Mouse (Mus musculus): Measurements from ENCODE around the gene Sh3pxd2a. TPM values are rescaled to one million over a fixed set of nuclear protein-coding genes. Genes with fewer than 3 reads are reported as not detected.

Sh3pxd2a gene
- polyA plus RNA-seq, 1 experiment = 150 TPM

- no peak for TF ChIP-seq CTCF (IDR thresholded peaks at IDR 0.05; ENCODE audit: borderline replicate concordance, insufficient read depth, low read length)
- TF ChIP-seq POLR2A (IDR thresholded peaks at IDR 0.05; ENCODE audit: low read depth, low read length) = no peak
- Histone ChIP-seq H3K4me1 (ENCODE audit: control insufficient read depth, insufficient read depth, low read length) (no peaks in the 10 kb centered on the region), H3K27ac (ENCODE audit: insufficient read depth, low read length) (no peak overlapping the region), H3K4me3 (ENCODE audit: insufficient read depth, low read length) (no peak overlapping the region)
These were observed 92.2 kb downstream of the Sh3pxd2a start for GRCm38 (mm10) chr19:47372044-47372443.

DNA sequence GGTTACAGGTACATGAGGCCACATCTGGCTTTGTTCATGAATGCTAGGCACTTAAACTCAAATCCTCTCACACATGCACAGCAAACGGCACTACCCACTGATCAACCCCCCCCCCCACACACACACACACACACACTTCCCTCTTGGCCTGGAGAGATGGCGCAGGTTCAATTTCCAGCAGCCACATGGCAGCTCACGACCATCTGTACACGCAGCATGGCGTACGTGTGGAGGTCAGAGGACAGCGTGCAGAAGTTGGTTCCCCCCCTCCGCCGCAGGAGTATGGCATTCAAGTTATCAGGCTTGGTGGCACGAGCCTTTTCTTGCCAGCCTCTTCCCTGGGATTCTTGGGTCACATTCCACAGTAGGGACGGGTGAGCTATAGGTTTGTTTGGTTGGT, 92.7 kb downstream of the Sh3pxd2a start:
- TF ChIP-seq CTCF (IDR thresholded peaks at IDR 0.05; ENCODE audit: borderline replicate concordance, insufficient read depth, low read length) = no peak
- no peak for TF ChIP-seq POLR2A (IDR thresholded peaks at IDR 0.05; ENCODE audit: low read depth, low read length)
- no peak overlapping the region for H3K4me3 ChIP-seq (ENCODE audit: insufficient read depth, low read length)
- H3K27ac ChIP-seq (ENCODE audit: insufficient read depth, low read length) = no peak overlapping the region
- no peaks in the 10 kb centered on the region for H3K4me1 ChIP-seq (ENCODE audit: control insufficient read depth, insufficient read depth, low read length)

DNA sequence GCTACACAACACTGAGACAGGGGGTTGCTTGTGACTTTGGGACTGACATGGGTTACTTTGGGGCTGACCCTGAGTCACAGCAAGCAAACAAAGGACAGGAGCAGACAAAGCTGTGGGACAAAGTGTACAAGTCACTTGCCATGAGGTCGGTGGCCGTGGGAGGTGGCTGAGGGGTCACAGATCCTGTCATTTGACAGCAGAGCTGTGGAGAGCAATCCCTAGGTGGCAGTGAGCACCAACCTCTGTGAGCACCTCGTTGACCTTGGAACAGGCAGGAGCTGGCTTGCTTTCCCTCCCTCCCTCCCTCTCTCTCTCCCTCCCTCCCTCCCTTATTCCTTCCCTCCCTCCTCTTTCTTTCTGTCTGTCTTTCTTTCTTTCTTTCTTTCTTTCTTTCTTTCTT, 95.2 kb downstream of the Sh3pxd2a start:
- no peak overlapping the region for H3K4me3 ChIP-seq (ENCODE audit: insufficient read depth, low read length)
- TF ChIP-seq CTCF (IDR thresholded peaks at IDR 0.05; ENCODE audit: borderline replicate concordance, insufficient read depth, low read length) = no peak
- no peak for TF ChIP-seq POLR2A (IDR thresholded peaks at IDR 0.05; ENCODE audit: low read depth, low read length)
- no peak overlapping the region for H3K27ac ChIP-seq (ENCODE audit: insufficient read depth, low read length)
- no peaks in the 10 kb centered on the region for H3K4me1 ChIP-seq (ENCODE audit: control insufficient read depth, insufficient read depth, low read length)

- no peak overlapping the region for H3K4me3 ChIP-seq (ENCODE audit: insufficient read depth, low read length)
- TF ChIP-seq POLR2A (IDR thresholded peaks at IDR 0.05; ENCODE audit: low read depth, low read length) (no peak), CTCF (IDR thresholded peaks at IDR 0.05; ENCODE audit: borderline replicate concordance, insufficient read depth, low read length) (no peak)
- H3K4me1 ChIP-seq (ENCODE audit: control insufficient read depth, insufficient read depth, low read length) = no peaks in the 10 kb centered on the region
- no peak overlapping the region for H3K27ac ChIP-seq (ENCODE audit: insufficient read depth, low read length)
These were observed 96.8 kb downstream of the Sh3pxd2a start for GRCm38 (mm10) chr19:47367271-47367879.

DNA sequence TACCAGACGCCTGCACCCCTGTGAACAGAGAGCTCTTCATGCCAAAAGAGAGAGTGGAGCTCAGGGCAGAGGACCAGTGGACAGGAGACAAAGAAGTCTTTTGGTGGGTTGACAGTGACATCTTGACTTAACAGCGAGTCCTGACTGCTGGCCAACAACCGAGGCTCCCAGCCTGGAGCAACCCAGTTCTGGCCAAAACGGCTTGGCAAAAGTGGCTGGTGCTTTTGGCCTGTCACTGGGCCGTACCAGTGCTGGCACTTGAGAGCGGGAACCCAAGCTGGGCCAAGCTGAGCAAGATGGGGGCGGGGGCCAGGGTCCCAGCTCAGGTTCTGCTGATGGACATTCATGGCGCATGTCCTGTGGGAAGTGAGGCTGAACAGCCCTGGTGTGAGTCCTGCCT, 97.6 kb downstream of the Sh3pxd2a start:
- H3K4me3 ChIP-seq (ENCODE audit: insufficient read depth, low read length) = no peak overlapping the region
- TF ChIP-seq CTCF (IDR thresholded peaks at IDR 0.05; ENCODE audit: borderline replicate concordance, insufficient read depth, low read length) (no peak), POLR2A (IDR thresholded peaks at IDR 0.05; ENCODE audit: low read depth, low read length) (no peak)
- H3K27ac ChIP-seq (ENCODE audit: insufficient read depth, low read length) = no peak overlapping the region
- no peaks in the 10 kb centered on the region for H3K4me1 ChIP-seq (ENCODE audit: control insufficient read depth, insufficient read depth, low read length)

GRCm38 (mm10) chr19:47363086-47363668, 101.0 kb downstream of the Sh3pxd2a start:
- H3K4me1 ChIP-seq (ENCODE audit: control insufficient read depth, insufficient read depth, low read length) = no peaks in the 10 kb centered on the region
- H3K4me3 ChIP-seq (ENCODE audit: insufficient read depth, low read length) = no peak overlapping the region
- H3K27ac ChIP-seq (ENCODE audit: insufficient read depth, low read length) = no peak overlapping the region
- TF ChIP-seq POLR2A (IDR thresholded peaks at IDR 0.05; ENCODE audit: low read depth, low read length) = no peak
- no peak for TF ChIP-seq CTCF (IDR thresholded peaks at IDR 0.05; ENCODE audit: borderline replicate concordance, insufficient read depth, low read length)

- TF ChIP-seq POLR2A (IDR thresholded peaks at IDR 0.05; ENCODE audit: low read depth, low read length) (no peak), CTCF (IDR thresholded peaks at IDR 0.05; ENCODE audit: borderline replicate concordance, insufficient read depth, low read length) (no peak)
- Histone ChIP-seq H3K27ac (ENCODE audit: insufficient read depth, low read length) (no peak overlapping the region), H3K4me1 (ENCODE audit: control insufficient read depth, insufficient read depth, low read length) (no peaks in the 10 kb centered on the region), H3K4me3 (ENCODE audit: insufficient read depth, low read length) (no peak overlapping the region)
These were observed 103.3 kb downstream of the Sh3pxd2a start for GRCm38 (mm10) chr19:47360921-47361320.

GRCm38 (mm10) chr19:47360017-47360416, 104.2 kb downstream of the Sh3pxd2a start:
- H3K4me3 ChIP-seq (ENCODE audit: insufficient read depth, low read length) = no peak overlapping the region
- no peak overlapping the region for H3K27ac ChIP-seq (ENCODE audit: insufficient read depth, low read length)
- no peaks in the 10 kb centered on the region for H3K4me1 ChIP-seq (ENCODE audit: control insufficient read depth, insufficient read depth, low read length)
- TF ChIP-seq CTCF (IDR thresholded peaks at IDR 0.05; ENCODE audit: borderline replicate concordance, insufficient read depth, low read length) = no peak
- TF ChIP-seq POLR2A (IDR thresholded peaks at IDR 0.05; ENCODE audit: low read depth, low read length) = no peak

GRCm38 (mm10) chr19:47359166-47359931, 104.9 kb downstream of the Sh3pxd2a start:
- Histone ChIP-seq H3K27ac (ENCODE audit: insufficient read depth, low read length) (no peak overlapping the region), H3K4me1 (ENCODE audit: control insufficient read depth, insufficient read depth, low read length) (no peaks in the 10 kb centered on the region), H3K4me3 (ENCODE audit: insufficient read depth, low read length) (no peak overlapping the region)
- TF ChIP-seq CTCF (IDR thresholded peaks at IDR 0.05; ENCODE audit: borderline replicate concordance, insufficient read depth, low read length) (no peak), POLR2A (IDR thresholded peaks at IDR 0.05; ENCODE audit: low read depth, low read length) (peak; percentile 42)

DNA sequence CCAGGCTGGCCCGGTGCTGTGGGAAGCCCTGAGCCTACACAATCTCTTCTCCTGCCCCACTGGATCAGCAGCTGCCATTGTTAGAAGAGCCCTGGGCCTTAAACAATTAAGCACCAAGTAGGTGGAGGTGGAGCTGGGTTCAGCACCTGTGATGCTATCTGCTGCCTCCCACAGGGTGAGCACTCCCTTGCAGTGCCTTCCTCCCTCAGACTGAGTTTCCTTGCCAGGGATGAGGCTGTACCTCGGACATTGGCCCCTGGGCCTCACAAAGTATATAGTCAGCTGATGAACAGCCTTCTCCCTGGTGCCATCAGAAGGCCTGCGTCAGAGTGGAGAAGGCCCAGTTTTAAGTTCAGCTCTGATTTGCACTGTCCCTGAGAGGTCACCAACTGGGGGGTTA, 106.9 kb downstream of the Sh3pxd2a start:
- TF ChIP-seq POLR2A (IDR thresholded peaks at IDR 0.05; ENCODE audit: low read depth, low read length) (no peak), CTCF (IDR thresholded peaks at IDR 0.05; ENCODE audit: borderline replicate concordance, insufficient read depth, low read length) (no peak)
- Histone ChIP-seq H3K4me1 (ENCODE audit: control insufficient read depth, insufficient read depth, low read length) (no peaks in the 10 kb centered on the region), H3K27ac (ENCODE audit: insufficient read depth, low read length) (no peak overlapping the region), H3K4me3 (ENCODE audit: insufficient read depth, low read length) (no peak overlapping the region)
